Mouse (Mus musculus) testis, adult 2 months (tissue): Measurements from ENCODE around the gene Slc5a12. TPM values are rescaled to one million over a fixed set of nuclear protein-coding genes. Genes with fewer than 3 reads are reported as not detected.

Experiments used
- H3K27ac ChIP-seq: fragments of 200-500 bp; 2 replicates; pipeline ENCODE4 v1.5.1; 2012; ENCODE audit warnings: low read depth, low read length; ENCODE audit not compliant: control insufficient read depth, insufficient read depth
- H3K27me3 ChIP-seq: fragments of 200-500 bp; 2 replicates; pipeline ENCODE4 v1.6.1; 2012; ENCODE audit warnings: mild to moderate bottlenecking, low read length, moderate library complexity; ENCODE audit not compliant: control insufficient read depth, insufficient read depth
- H3K36me3 ChIP-seq: fragments of 200-500 bp; 2 replicates; pipeline ENCODE4 v1.6.1; 2012; ENCODE audit warnings: mild to moderate bottlenecking, low read length; ENCODE audit not compliant: control insufficient read depth, insufficient read depth
- H3K4me1 ChIP-seq: fragments of 200-500 bp; 2 replicates; pipeline ENCODE4 v1.6.1; 2012; ENCODE audit warnings: low read length; ENCODE audit not compliant: control insufficient read depth, insufficient read depth
- H3K4me3 ChIP-seq: fragments of 200-500 bp; 2 replicates; pipeline ENCODE4 v1.5.1; 2012; ENCODE audit warnings: low read depth, mild to moderate bottlenecking, low read length, moderate library complexity, mixed read lengths; ENCODE audit not compliant: control insufficient read depth
- CTCF ChIP-seq: fragments of 200-500 bp; IDR thresholded peaks from 2 replicates; pipeline ENCODE4 v1.5.1; 2012; ENCODE audit warnings: low read depth, mild to moderate bottlenecking, inconsistent platforms, low read length, moderate library complexity; ENCODE audit not compliant: control insufficient read depth, insufficient read depth, insufficient replicate concordance
- POLR2A ChIP-seq: fragments of 200-500 bp; IDR thresholded peaks from 2 replicates; pipeline ENCODE4 v1.6.1; 2012; ENCODE audit warnings: low read depth, mild to moderate bottlenecking, inconsistent platforms, low read length, moderate library complexity; ENCODE audit not compliant: control insufficient read depth
- polyA plus RNA-seq: library from polyadenylated mRNA; depleted of rRNA; stranded (reverse); fragments of >200 nt; gene quantifications from 2 replicates; pipeline ENCODE4 v1.2.3, GENCODE M21; 2012; rRNA removed

Gene Slc5a12
- polyA plus RNA-seq = not detected in 2 replicates

- H3K36me3 ChIP-seq = no peaks in the 10 kb centered on the region
- no peaks in the 10 kb centered on the region for H3K27me3 ChIP-seq
- H3K4me1 ChIP-seq = no peaks in the 10 kb centered on the region
- H3K27ac ChIP-seq = no peak within 1 kb of the TSS
- no peak for TF ChIP-seq CTCF
- no peak for TF ChIP-seq POLR2A
- H3K4me3 ChIP-seq = no peak within 1 kb of the TSS
These were observed at the start of gene Slc5a12 for GRCm38 (mm10) chr2:110596932-110597331. Gene Slc5a12, plus strand, starts transcription at chr2:110597298.

- Histone ChIP-seq H3K36me3 (no peaks in the 10 kb centered on the region), H3K27me3 (no peaks in the 10 kb centered on the region), H3K4me3 (no peak overlapping the region), H3K4me1 (no peaks in the 10 kb centered on the region), H3K27ac (no peak overlapping the region)
- TF ChIP-seq CTCF = no peak
- TF ChIP-seq POLR2A = no peak
These were observed 41.0 kb upstream of the Slc5a12 start for GRCm38 (mm10) chr2:110556098-110556497.

- no peaks in the 10 kb centered on the region for H3K4me1 ChIP-seq
- H3K27ac ChIP-seq = no peak overlapping the region
- H3K27me3 ChIP-seq = no peaks in the 10 kb centered on the region
- H3K4me3 ChIP-seq = no peak overlapping the region
- TF ChIP-seq POLR2A (no peak), CTCF (no peak)
- no peaks in the 10 kb centered on the region for H3K36me3 ChIP-seq
These were observed 34.5 kb upstream of the Slc5a12 start for GRCm38 (mm10) chr2:110562621-110563020.

GRCm38 (mm10) chr2:110564673-110565627, 32.1 kb upstream of the Slc5a12 start:
- no peaks in the 10 kb centered on the region for H3K36me3 ChIP-seq
- no peaks in the 10 kb centered on the region for H3K27me3 ChIP-seq
- no peak overlapping the region for H3K4me3 ChIP-seq
- no peaks in the 10 kb centered on the region for H3K4me1 ChIP-seq
- H3K27ac ChIP-seq = no peak overlapping the region
- TF ChIP-seq CTCF (no peak), POLR2A (no peak)

GRCm38 (mm10) chr2:110586692-110587091, 10.4 kb upstream of the Slc5a12 start:
- Histone ChIP-seq H3K4me1 (no peaks in the 10 kb centered on the region), H3K4me3 (no peak overlapping the region), H3K27me3 (no peaks in the 10 kb centered on the region), H3K36me3 (no peaks in the 10 kb centered on the region), H3K27ac (no peak overlapping the region)
- TF ChIP-seq CTCF = no peak
- TF ChIP-seq POLR2A = no peak

- Histone ChIP-seq H3K36me3 (no peaks in the 10 kb centered on the region), H3K4me3 (no peak overlapping the region), H3K27ac (no peak overlapping the region), H3K4me1 (no peaks in the 10 kb centered on the region), H3K27me3 (no peaks in the 10 kb centered on the region)
- TF ChIP-seq CTCF (no peak), POLR2A (no peak)
These were observed 7.1 kb upstream of the Slc5a12 start for GRCm38 (mm10) chr2:110590007-110590406.

- Histone ChIP-seq H3K4me3 (no peak overlapping the region), H3K36me3 (no peaks in the 10 kb centered on the region), H3K4me1 (no peaks in the 10 kb centered on the region), H3K27me3 (no peaks in the 10 kb centered on the region), H3K27ac (no peak overlapping the region)
- TF ChIP-seq CTCF (no peak), POLR2A (no peak)
These were observed 4.8 kb upstream of the Slc5a12 start for GRCm38 (mm10) chr2:110592276-110592675.
